Mouse (Mus musculus) hindbrain, embryonic 11.5 days (tissue): ENCODE measurements at regions not wholly inside any gene's neighbourhood (a gene's known extent, or its start where the extent isn't known, plus 50 kb on each side); places are given as distances from the start of the nearest gene placed in this dataset.
A peak's percentile ranks its signal among the peaks of the same experiment; 100 is the strongest.
"Not testable (repeated sequence)": the region's sequence is repeated elsewhere in the genome, so short reads cannot be mapped to it uniquely, and the experiment has no call there.

Source experiments
- ATAC-seq: fragments of 200-750 bp; cut with Nextera tagmentation; 2 replicates; pipeline ENCODE4 v1.8.0; 2017; ENCODE audit warnings: mild to moderate bottlenecking, moderate TSS enrichment, moderate library complexity; ENCODE audit not compliant: low FRiP score
- DNase-seq: peaks from one replicate; pipeline ENCODE4 v3.0.0-alpha.2; 2015; ENCODE audit warnings: low spot score
- H3K27ac ChIP-seq: fragments of 300-500 bp; sonication (generic); 2 replicates; pipeline ENCODE4 v1.5.1; 2014; ENCODE audit warnings: mild to moderate bottlenecking, low read depth, low read length
- H3K27me3 ChIP-seq: fragments of 300-500 bp; sonication (generic); 2 replicates; pipeline ENCODE4 v1.6.1; 2014; ENCODE audit warnings: mild to moderate bottlenecking, low read length, moderate library complexity, mixed read lengths; ENCODE audit not compliant: control insufficient read depth, insufficient read depth
- H3K36me3 ChIP-seq: fragments of 300-500 bp; sonication (generic); 2 replicates; pipeline ENCODE4 v1.6.1; 2014; ENCODE audit warnings: mild to moderate bottlenecking, low read length, moderate library complexity, mixed read lengths; ENCODE audit not compliant: control insufficient read depth, insufficient read depth
- H3K4me1 ChIP-seq: fragments of 300-500 bp; sonication (generic); replicated peaks from 2 replicates; pipeline ENCODE4 v1.6.1; 2014; ENCODE audit warnings: low read length, mixed read lengths; ENCODE audit not compliant: control insufficient read depth, insufficient read depth
- H3K4me2 ChIP-seq: fragments of 300-500 bp; sonication (generic); replicated peaks from 2 replicates; pipeline ENCODE4 v1.6.1; 2014; ENCODE audit warnings: mild to moderate bottlenecking, low read depth, low read length
- H3K4me3 ChIP-seq: fragments of 300-500 bp; sonication (generic); 2 replicates; pipeline ENCODE4 v1.5.1; 2014; ENCODE audit warnings: low read depth, low read length
- H3K9ac ChIP-seq: fragments of 300-500 bp; sonication (generic); 2 replicates; pipeline ENCODE4 v1.6.1; 2014; ENCODE audit warnings: low read depth, low read length
- H3K9me3 ChIP-seq: fragments of 300-500 bp; sonication (generic); 2 replicates; pipeline ENCODE4 v1.6.1; 2016; ENCODE audit warnings: low read length; ENCODE audit not compliant: control insufficient read depth
- WGBS: fragments of 180-500 bp; shearing (Covaris S2); extraction: QIAGEN DNeasy Blood & Tissue Kit; methylation state at CpG from one replicate; pipeline ENCODE4 v1.1.7; 2014; 5-methylcytosine and 5-hydroxymethylcytosine counted together

DNA sequence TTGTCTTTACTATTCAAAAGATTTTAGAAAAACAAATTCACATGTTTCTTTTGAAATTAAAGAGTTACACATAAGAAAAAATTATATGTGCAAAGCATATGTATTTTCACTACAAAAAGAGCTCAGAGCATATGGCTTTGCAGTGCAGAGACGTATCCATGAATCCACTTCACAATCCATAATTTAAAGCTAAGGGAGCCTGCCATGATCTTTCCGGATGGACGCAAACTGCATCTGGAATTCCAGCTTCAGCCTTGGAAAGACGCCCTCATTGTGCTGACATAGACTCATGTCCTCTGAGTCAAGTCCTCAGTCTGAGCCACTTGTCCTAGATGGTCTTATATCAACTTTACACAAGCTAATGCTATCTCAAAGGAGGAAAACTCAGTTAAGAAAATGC is 315.6 kb downstream of the Tox3 start:
- no peaks in the 10 kb centered on the region for H3K4me1 ChIP-seq
- no peak for ATAC-seq

GRCm38 (mm10) chr8:90031220-90031619 is 316.9 kb downstream of the Tox3 start:
- H3K4me2 ChIP-seq = no peak overlapping the region
- no peaks in the 10 kb centered on the region for H3K27me3 ChIP-seq
- WGBS = 5% methylated on average over 1 of the region's 1 CpGs
- ATAC-seq (peak; percentile 63; the same call in 1 of the 2 replicates), DNase-seq (peak; percentile 69)
- H3K4me1 ChIP-seq = no peaks in the 10 kb centered on the region
- H3K9me3 ChIP-seq = no peaks in the 10 kb centered on the region
- H3K9ac ChIP-seq = no peak overlapping the region
- H3K36me3 ChIP-seq = no peaks in the 10 kb centered on the region
- no peak overlapping the region for H3K27ac ChIP-seq
- no peak overlapping the region for H3K4me3 ChIP-seq

More for the DNA sequence above, 315.6 kb downstream of the Tox3 start:
- H3K4me2 ChIP-seq = no peak overlapping the region
- WGBS = 83% methylated on average over 4 of the region's 4 CpGs
- no peak overlapping the region for H3K4me3 ChIP-seq
- no peak for DNase-seq
- no peaks in the 10 kb centered on the region for H3K36me3 ChIP-seq
- no peaks in the 10 kb centered on the region for H3K27me3 ChIP-seq
- no peaks in the 10 kb centered on the region for H3K9me3 ChIP-seq
- no peak overlapping the region for H3K9ac ChIP-seq
- H3K27ac ChIP-seq = no peak overlapping the region

- H3K9me3 ChIP-seq, H3K27ac ChIP-seq, ATAC-seq, DNase-seq, H3K4me3 ChIP-seq, H3K4me2 ChIP-seq, H3K9ac ChIP-seq, H3K27me3 ChIP-seq, H3K4me1 ChIP-seq, H3K36me3 ChIP-seq: not testable (repeated sequence)
- 72% methylated on average over 1 of the region's 1 CpGs for WGBS
Measured at GRCm38 (mm10) chr8:90017958-90018357, 330.2 kb downstream of the Tox3 start.

- WGBS = 92% methylated on average over 2 of the region's 2 CpGs
Measured at GRCm38 (mm10) chr8:90013755-90014154, 334.4 kb downstream of the Tox3 start.

DNA sequence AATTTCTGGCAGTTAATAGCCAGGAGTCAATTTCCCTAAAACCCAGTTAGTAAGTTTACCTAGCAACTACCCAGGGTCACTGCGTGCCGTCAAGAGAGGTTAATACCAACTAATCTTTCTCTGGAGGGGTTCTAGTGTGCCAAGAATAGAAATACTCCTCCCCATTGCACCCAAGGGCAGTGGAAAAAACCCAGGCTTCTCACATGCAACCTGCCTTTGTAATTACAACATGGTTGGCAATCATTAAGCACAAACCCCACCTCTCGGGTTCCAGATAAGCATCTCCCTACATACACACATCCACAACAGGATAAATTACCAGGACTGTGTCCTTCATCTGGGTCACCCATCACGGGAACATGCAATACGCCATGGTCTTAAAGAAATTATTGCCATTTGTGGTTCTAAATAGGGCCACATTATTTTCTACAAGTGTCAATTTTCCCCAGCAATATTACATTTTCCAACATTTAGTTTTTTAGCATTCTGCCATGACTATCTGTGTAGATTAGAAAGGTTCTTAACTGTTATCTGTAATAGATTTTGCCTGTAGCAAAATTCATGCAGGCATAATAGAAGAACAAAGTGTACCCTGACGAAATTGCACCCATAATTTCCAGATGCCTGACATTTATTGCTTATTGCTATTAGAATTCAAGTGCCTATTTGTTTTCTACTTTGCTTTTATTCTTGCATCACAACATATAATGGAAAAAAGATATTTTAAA is 336.3 kb downstream of the Tox3 start:
- H3K9me3 ChIP-seq = no peaks in the 10 kb centered on the region
- H3K27ac ChIP-seq = no peak overlapping the region
- H3K4me2 ChIP-seq = no peak overlapping the region
- H3K4me1 ChIP-seq = no peaks in the 10 kb centered on the region
- H3K4me3 ChIP-seq = no peak overlapping the region
- H3K36me3 ChIP-seq = no peaks in the 10 kb centered on the region
- WGBS = 89% methylated on average over 6 of the region's 6 CpGs
- ATAC-seq (no peak), DNase-seq (no peak)
- H3K9ac ChIP-seq = no peak overlapping the region
- H3K27me3 ChIP-seq = no peaks in the 10 kb centered on the region

More at GRCm38 (mm10) chr8:90013755-90014154, 334.4 kb downstream of the Tox3 start:
- no peak overlapping the region for H3K4me3 ChIP-seq
- H3K36me3 ChIP-seq = no peaks in the 10 kb centered on the region
- ATAC-seq (no peak), DNase-seq (no peak)
- no peak overlapping the region for H3K27ac ChIP-seq
- no peak overlapping the region for H3K9ac ChIP-seq
- no peaks in the 10 kb centered on the region for H3K27me3 ChIP-seq
- H3K9me3 ChIP-seq = no peaks in the 10 kb centered on the region
- no peaks in the 10 kb centered on the region for H3K4me1 ChIP-seq
- no peak overlapping the region for H3K4me2 ChIP-seq

DNA sequence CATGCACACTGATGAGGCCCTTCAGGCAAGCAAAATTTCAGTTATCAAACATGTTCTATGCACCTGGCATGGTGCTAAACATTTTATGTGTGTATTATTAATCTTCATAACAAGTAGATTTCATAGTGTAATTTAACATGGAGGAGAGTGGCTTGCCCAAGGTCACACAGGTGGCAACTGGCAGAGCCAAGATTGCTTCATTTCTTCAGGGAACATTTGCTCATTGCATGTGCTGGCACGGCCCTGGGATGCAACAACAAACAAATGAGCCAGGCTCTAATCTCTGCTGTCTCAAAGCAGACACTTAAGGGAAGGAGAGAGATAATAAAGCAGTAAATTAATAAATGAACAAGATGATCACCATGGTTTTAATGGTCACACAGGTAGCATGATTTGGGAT is 338.7 kb downstream of the Tox3 start:
- no peak overlapping the region for H3K9ac ChIP-seq
- no peaks in the 10 kb centered on the region for H3K27me3 ChIP-seq
- no peak overlapping the region for H3K4me3 ChIP-seq
- ATAC-seq (no peak), DNase-seq (no peak)
- no peaks in the 10 kb centered on the region for H3K9me3 ChIP-seq
- H3K36me3 ChIP-seq = no peaks in the 10 kb centered on the region
- H3K4me2 ChIP-seq = no peak overlapping the region
- WGBS = 96% methylated on average over 1 of the region's 1 CpGs
- no peak overlapping the region for H3K27ac ChIP-seq
- H3K4me1 ChIP-seq = no peaks in the 10 kb centered on the region

DNA sequence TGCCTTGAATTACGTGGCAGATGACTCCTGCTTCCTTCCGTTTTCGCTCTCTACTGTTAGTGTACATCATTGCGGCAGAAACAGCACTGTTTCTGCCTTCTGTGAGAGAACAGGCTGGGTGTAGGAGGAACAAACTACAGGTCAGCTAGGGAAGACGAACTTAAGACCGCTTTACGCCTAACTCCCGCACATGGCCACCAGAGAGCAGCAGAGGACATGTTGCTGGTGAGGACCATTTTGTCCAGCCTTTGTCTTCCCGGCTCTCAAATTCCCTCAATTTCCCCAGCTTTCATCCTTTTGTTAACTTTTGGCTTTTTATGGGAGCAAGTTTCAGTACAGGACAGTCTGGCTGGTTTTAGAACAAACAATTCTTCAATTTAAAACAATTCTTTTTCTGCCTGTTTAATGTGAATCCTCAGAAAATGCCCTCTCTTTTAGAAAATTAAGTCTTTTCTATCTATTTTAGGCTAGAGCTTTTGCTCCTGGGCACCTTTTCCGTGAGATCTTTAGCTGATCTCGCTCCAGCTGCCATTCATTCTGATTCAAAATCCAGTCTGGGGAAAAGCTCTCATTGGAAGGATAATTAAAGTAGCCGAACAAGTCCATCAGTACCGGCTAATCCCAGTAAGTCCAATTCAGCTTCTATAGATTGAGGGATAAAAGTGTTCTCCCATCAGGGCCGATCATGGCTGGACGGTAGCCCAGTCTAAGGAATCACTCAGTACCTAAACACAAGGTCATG is 347.1 kb downstream of the Tox3 start:
- no peak overlapping the region for H3K4me3 ChIP-seq
- no peaks in the 10 kb centered on the region for H3K9me3 ChIP-seq
- H3K27ac ChIP-seq = no peak overlapping the region
- no peaks in the 10 kb centered on the region for H3K36me3 ChIP-seq
- 44% methylated on average over 15 of the region's 15 CpGs for WGBS
- DNase-seq = peak; percentile 96
- H3K27me3 ChIP-seq = no peaks in the 10 kb centered on the region
- H3K4me1 ChIP-seq = no peaks in the 10 kb centered on the region
- ATAC-seq = no peak
- no peak overlapping the region for H3K4me2 ChIP-seq
- no peak overlapping the region for H3K9ac ChIP-seq

DNA sequence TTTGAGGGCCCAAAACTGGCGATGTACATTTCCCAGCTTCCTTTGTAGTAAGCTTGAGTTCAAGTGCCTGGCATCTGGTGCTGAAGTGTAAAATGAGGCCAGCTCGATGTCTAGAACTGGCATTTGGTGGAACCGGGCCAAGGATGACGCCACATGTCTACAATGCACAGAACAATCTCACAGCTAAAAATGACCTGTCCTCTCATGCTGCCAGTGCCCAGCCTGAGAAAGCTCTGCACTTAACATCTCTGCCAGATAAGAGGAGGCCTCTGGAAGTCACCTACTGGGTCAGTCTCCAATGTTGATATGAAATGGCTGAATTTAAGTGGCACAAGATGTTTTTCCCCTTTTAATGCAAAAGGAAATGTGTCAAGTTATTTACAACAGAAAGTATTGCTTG is 354.4 kb downstream of the Tox3 start:
- no peak overlapping the region for H3K27ac ChIP-seq
- no peaks in the 10 kb centered on the region for H3K9me3 ChIP-seq
- H3K4me1 ChIP-seq = no peaks in the 10 kb centered on the region
- H3K36me3 ChIP-seq = no peaks in the 10 kb centered on the region
- H3K4me3 ChIP-seq = no peak overlapping the region
- H3K27me3 ChIP-seq = no peaks in the 10 kb centered on the region
- no peak for ATAC-seq
- H3K9ac ChIP-seq = no peak overlapping the region
- no peak overlapping the region for H3K4me2 ChIP-seq
- WGBS = 93% methylated on average over 4 of the region's 4 CpGs
- DNase-seq = no peak

DNA sequence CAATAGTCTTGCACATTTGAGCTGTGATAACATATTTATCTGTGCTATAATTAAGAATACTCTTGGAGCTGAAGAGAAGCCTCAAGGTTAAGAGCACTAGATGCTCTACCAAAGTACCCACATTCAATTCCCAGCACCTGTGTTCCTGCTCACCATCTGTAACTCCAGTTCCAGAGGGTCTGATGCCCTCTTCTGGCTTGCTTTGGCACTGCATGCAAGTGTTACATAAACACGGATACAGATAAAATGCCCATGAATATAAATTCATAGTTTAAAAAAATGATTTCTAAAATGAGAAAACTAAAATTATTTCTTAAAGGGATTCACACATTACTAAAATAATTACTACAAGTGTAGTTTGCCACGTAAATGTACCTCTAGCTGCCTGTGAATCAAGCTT is 364.3 kb downstream of the Tox3 start:
- H3K4me2 ChIP-seq = no peak overlapping the region
- H3K4me3 ChIP-seq = no peak overlapping the region
- no peak overlapping the region for H3K27ac ChIP-seq
- ATAC-seq (no peak), DNase-seq (no peak)
- no peak overlapping the region for H3K9ac ChIP-seq
- no peaks in the 10 kb centered on the region for H3K4me1 ChIP-seq
- no peaks in the 10 kb centered on the region for H3K36me3 ChIP-seq
- WGBS = 94% methylated on average over 2 of the region's 2 CpGs
- H3K27me3 ChIP-seq = no peaks in the 10 kb centered on the region
- no peaks in the 10 kb centered on the region for H3K9me3 ChIP-seq
